Comparison of ENCODE assay signal across 17 mouse cellular contexts in the genomic region with DNA sequence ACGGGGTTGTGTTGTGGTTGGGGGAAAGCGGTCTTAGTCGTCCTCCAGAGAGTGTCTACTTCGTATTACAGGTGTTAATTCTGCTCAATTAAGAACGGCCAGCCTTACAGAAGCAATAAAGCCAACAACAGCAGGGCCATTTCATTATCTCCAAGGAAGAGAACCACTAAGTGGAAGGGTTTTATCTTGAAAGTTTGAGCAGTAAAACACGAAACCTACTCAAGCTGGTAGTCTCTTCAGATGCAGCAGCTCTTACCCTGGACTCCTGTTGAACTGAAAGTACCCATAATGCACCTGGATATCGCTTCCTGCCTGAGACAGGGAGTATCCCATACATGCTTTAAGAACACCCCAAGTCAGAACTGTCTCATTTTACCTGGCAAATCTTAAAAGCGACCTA. TPM values are rescaled to one million over a fixed set of nuclear protein-coding genes. Genes with fewer than 3 reads are reported as not detected.
A peak's percentile ranks its signal among the peaks of the same experiment; 100 is the strongest.
DNase-seq lines count a peak whose midpoint lies in the region; ATAC-seq and TF ChIP-seq lines count a peak whose summit lies in the region.
"Had no signal": no experiment of that assay in that cellular context is flagged by ENCODE, and none has a peak within 500 bp of the region (broad histone marks: within the 10 kb centered on the region; RNA-seq: fewer than 3 reads in every experiment).

No protein-coding gene starts in this region.

- no peak for ATAC-seq in midbrain, embryonic 11.5 days (ENCODE audit: low FRiP score)
- ATAC-seq in midbrain, embryonic 16.5 days: no peak
- peak; percentile 60 for ATAC-seq in activated CD4-positive, CD25-positive, alpha-beta regulatory T cell, adult 4 months
- peak; percentile 39; the same call in 1 of the 2 replicates for ATAC-seq in neutrophil, adult 5-6 weeks (ENCODE audit: extremely low read depth, insufficient number of reproducible peaks, low FRiP score, poor library complexity, severe bottlenecking)
- no peak for ATAC-seq in forebrain, postnatal 0 days
- no peak for ATAC-seq in hindbrain, embryonic 12.5 days (ENCODE audit: low FRiP score)

- no peaks in the 10 kb centered on the region for H3K9me3 ChIP-seq in midbrain, embryonic 11.5 days (ENCODE audit: control insufficient read depth, low read length)
- H3K9me3 ChIP-seq in midbrain, embryonic 16.5 days (replicated peaks; ENCODE audit: control insufficient read depth, low read length, poor library complexity, severe bottlenecking): no peaks in the 10 kb centered on the region
- H3K9me3 ChIP-seq in forebrain, postnatal 0 days (ENCODE audit: low read length): no peaks in the 10 kb centered on the region
- H3K9me3 ChIP-seq in hindbrain, embryonic 12.5 days (replicated peaks): no peaks in the 10 kb centered on the region
- H3K9me3 ChIP-seq: limb, embryonic 15.5 days; midbrain, embryonic 12.5 days; stomach, embryonic 15.5 days had no signal

- H3K4me3 ChIP-seq in midbrain, embryonic 11.5 days (ENCODE audit: low read depth, low read length): no peak overlapping the region
- H3K4me3 ChIP-seq in midbrain, embryonic 16.5 days (ENCODE audit: low read depth, low read length): no peak overlapping the region
- H3K4me3 ChIP-seq in forebrain, postnatal 0 days (ENCODE audit: low read depth, low read length): no peak overlapping the region
- H3K4me3 ChIP-seq in hindbrain, embryonic 12.5 days: no peak overlapping the region
- H3K4me3 ChIP-seq: limb, embryonic 15.5 days; midbrain, embryonic 12.5 days; myocyte; stomach, embryonic 15.5 days had no signal

- no peak overlapping the region for H3K27ac ChIP-seq in midbrain, embryonic 11.5 days (ENCODE audit: low read depth, low read length)
- no peak overlapping the region for H3K27ac ChIP-seq in midbrain, embryonic 16.5 days (ENCODE audit: low read length)
- no peak overlapping the region for H3K27ac ChIP-seq in forebrain, postnatal 0 days (ENCODE audit: low read depth, low read length)
- H3K27ac ChIP-seq in hindbrain, embryonic 12.5 days: no peak overlapping the region
- H3K27ac ChIP-seq: limb, embryonic 15.5 days; midbrain, embryonic 12.5 days; stomach, embryonic 15.5 days had no signal

- H3K9ac ChIP-seq in midbrain, embryonic 11.5 days (ENCODE audit: low read length): no peak overlapping the region
- H3K9ac ChIP-seq in midbrain, embryonic 16.5 days (ENCODE audit: low read depth, low read length): no peak overlapping the region
- no peak overlapping the region for H3K9ac ChIP-seq in forebrain, postnatal 0 days
- no peak overlapping the region for H3K9ac ChIP-seq in hindbrain, embryonic 12.5 days
- H3K9ac ChIP-seq: limb, embryonic 15.5 days; midbrain, embryonic 12.5 days; stomach, embryonic 15.5 days had no signal

- no peaks in the 10 kb centered on the region for H3K4me1 ChIP-seq in midbrain, embryonic 11.5 days (ENCODE audit: control insufficient read depth, insufficient read depth, low read length)
- H3K4me1 ChIP-seq in midbrain, embryonic 16.5 days (ENCODE audit: control insufficient read depth, insufficient read depth, low read length): peaks cover 2% of the 10 kb centered on the region; the same call in 1 of the 2 replicates
- H3K4me1 ChIP-seq in forebrain, postnatal 0 days (ENCODE audit: insufficient read depth): no peaks in the 10 kb centered on the region
- 0 out of 2 replicates have a peak, but pooled peaks cover 3% of the 10 kb centered on the region for H3K4me1 ChIP-seq in hindbrain, embryonic 12.5 days
- H3K4me1 ChIP-seq: limb, embryonic 15.5 days had no signal

- H3K27me3 ChIP-seq in midbrain, embryonic 11.5 days (ENCODE audit: control insufficient read depth, insufficient read depth, low read length): no peaks in the 10 kb centered on the region
- H3K27me3 ChIP-seq in midbrain, embryonic 16.5 days (ENCODE audit: control insufficient read depth, insufficient read depth, low read depth, low read length): no peaks in the 10 kb centered on the region
- no peaks in the 10 kb centered on the region for H3K27me3 ChIP-seq in forebrain, postnatal 0 days (ENCODE audit: insufficient read depth, low read length)
- no peaks in the 10 kb centered on the region for H3K27me3 ChIP-seq in hindbrain, embryonic 12.5 days
- H3K27me3 ChIP-seq: limb, embryonic 15.5 days; midbrain, embryonic 12.5 days; stomach, embryonic 15.5 days had no signal

- TF ChIP-seq CTCF in forebrain, postnatal 0 days (IDR thresholded peaks at IDR 0.05; ENCODE audit: low read depth): no peak

- WGBS in midbrain, embryonic 11.5 days: 89% methylated on average over 8 of the region's 8 CpGs
- WGBS in midbrain, embryonic 16.5 days: 89% methylated on average over 8 of the region's 8 CpGs
- 81% methylated on average over 8 of the region's 8 CpGs for WGBS in forebrain, postnatal 0 days
- WGBS in hindbrain, embryonic 12.5 days: 90% methylated on average over 8 of the region's 8 CpGs

- DNase-seq in midbrain, embryonic 11.5 days (ENCODE audit: low spot score, missing footprints): peak; percentile 79
- peak; percentile 35 to 46 for DNase-seq in thymus, postnatal 36 days
- DNase-seq in forebrain, postnatal 0 days: no peak
- no peak for DNase-seq in right cerebral cortex, postnatal 14 days
- DNase-seq: adrenal gland, adult 2 months; cerebellum, adult 11-12 months; cerebellum, postnatal 25 days; lung, adult 18-20 months; lung, postnatal 36 days had no signal

- H3K36me3 ChIP-seq in midbrain, embryonic 11.5 days (ENCODE audit: control insufficient read depth, insufficient read depth, low read length): no peaks in the 10 kb centered on the region
- H3K36me3 ChIP-seq in midbrain, embryonic 16.5 days (ENCODE audit: control insufficient read depth, insufficient read depth, low read length): no peaks in the 10 kb centered on the region
- no peaks in the 10 kb centered on the region for H3K36me3 ChIP-seq in forebrain, postnatal 0 days (ENCODE audit: insufficient read depth)
- no peaks in the 10 kb centered on the region for H3K36me3 ChIP-seq in hindbrain, embryonic 12.5 days
- H3K36me3 ChIP-seq: limb, embryonic 15.5 days; midbrain, embryonic 12.5 days; stomach, embryonic 15.5 days had no signal

- H3K4me2 ChIP-seq in midbrain, embryonic 11.5 days: no peak overlapping the region
- no peak overlapping the region for H3K4me2 ChIP-seq in midbrain, embryonic 16.5 days (ENCODE audit: low read length)
- H3K4me2 ChIP-seq in forebrain, postnatal 0 days (ENCODE audit: low read depth): no peak overlapping the region
- H3K4me2 ChIP-seq in hindbrain, embryonic 12.5 days (replicated peaks): no peak overlapping the region
- H3K4me2 ChIP-seq: limb, embryonic 15.5 days; midbrain, embryonic 12.5 days; stomach, embryonic 15.5 days had no signal

RNA-seq across cellular contexts. Expression of gene Otulinl, which starts 10.7 kb away (rescaled TPM):
- polyA plus RNA-seq in midbrain, embryonic 11.5 days (2014; fragmentation: Nextera tagmentation; extraction: Ambion mirVana): 6.1 and 7.5 TPM in 2 replicates
- polyA plus RNA-seq in midbrain, embryonic 16.5 days (2015; fragmentation: Nextera tagmentation; extraction: Ambion mirVana): 12.3 and 14.6 TPM in 2 replicates
- 100 to 1,000 TPM; 160 to 175 TPM for polyA plus RNA-seq in activated CD4-positive, CD25-positive, alpha-beta regulatory T cell, adult 4 months (2017; shearing (Covaris generic))
- total RNA-seq in neutrophil, adult 5-6 weeks (2017): 31.5 and 44.2 TPM in 2 replicates
- 7.3 and 7.5 TPM in 2 replicates for total RNA-seq in forebrain, postnatal 0 days (2014; rRNA removed)
- 13.3 and 17.0 TPM in 2 replicates for polyA plus RNA-seq in forebrain, postnatal 0 days (2015; fragmentation: Nextera tagmentation; extraction: Ambion mirVana)
- polyA plus RNA-seq in hindbrain, embryonic 12.5 days (2016; fragmentation: Nextera tagmentation; extraction: Ambion mirVana): 10.0 and 13.7 TPM in 2 replicates

RNA-seq across cellular contexts. Expression of gene Otulin, which starts 40.2 kb away (rescaled TPM):
- polyA plus RNA-seq in midbrain, embryonic 11.5 days (2014; fragmentation: Nextera tagmentation; extraction: Ambion mirVana): 33.3 and 34.0 TPM in 2 replicates
- polyA plus RNA-seq in midbrain, embryonic 16.5 days (2015; fragmentation: Nextera tagmentation; extraction: Ambion mirVana): 20.7 and 21.6 TPM in 2 replicates
- polyA plus RNA-seq in activated CD4-positive, CD25-positive, alpha-beta regulatory T cell, adult 4 months (2017; shearing (Covaris generic)): 10 to 100 TPM; 12.7 to 15.2 TPM
- 78.6 and 82.3 TPM in 2 replicates for total RNA-seq in neutrophil, adult 5-6 weeks (2017)
- 26.5 and 27.4 TPM in 2 replicates for total RNA-seq in forebrain, postnatal 0 days (2014; rRNA removed)
- 25.1 and 28.5 TPM in 2 replicates for polyA plus RNA-seq in forebrain, postnatal 0 days (2015; fragmentation: Nextera tagmentation; extraction: Ambion mirVana)
- polyA plus RNA-seq in hindbrain, embryonic 12.5 days (2016; fragmentation: Nextera tagmentation; extraction: Ambion mirVana): 29.7 TPM in 2 replicates

Comparison
In these comparisons a context has a peak if more than half of its experiments do, and no peak if none do; other contexts are left out.
1. ATAC-seq: peak in activated CD4-positive, CD25-positive, alpha-beta regulatory T cell, adult 4 months (single experiment) and neutrophil, adult 5-6 weeks (single experiment); none in midbrain, embryonic 11.5 days (single experiment), midbrain, embryonic 16.5 days (single experiment), forebrain, postnatal 0 days (single experiment) and hindbrain, embryonic 12.5 days (single experiment).
2. DNase-seq: peak in midbrain, embryonic 11.5 days (single experiment) and thymus, postnatal 36 days (2 of 2); none in forebrain, postnatal 0 days (single experiment) and right cerebral cortex, postnatal 14 days (single experiment).